Mouse (Mus musculus): ENCODE measurements at regions not wholly inside any gene's neighbourhood (a gene's known extent, or its start where the extent isn't known, plus 50 kb on each side); places are given as distances from the start of the nearest gene placed in this dataset.

DNA sequence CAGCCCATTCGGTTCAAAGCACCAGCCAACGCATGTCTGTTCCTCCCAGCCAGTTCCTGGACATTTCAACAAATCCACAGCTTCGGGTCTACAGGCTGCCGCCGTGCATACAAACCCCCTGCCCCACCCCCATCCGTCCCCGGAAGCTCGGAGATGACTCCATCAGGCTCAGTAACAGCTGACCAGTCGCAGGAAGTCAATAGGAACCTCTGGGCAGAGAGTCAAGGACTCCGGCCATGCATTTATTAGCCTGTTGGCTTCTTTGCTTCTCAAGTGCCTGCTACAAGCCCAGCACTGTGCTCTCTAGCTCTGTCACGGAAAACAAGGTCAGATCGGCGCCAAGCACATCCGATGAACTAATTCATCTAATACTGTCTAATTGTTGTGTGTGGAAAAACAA lies 80.4 kb upstream of the Tmem132d start:
- TF ChIP-seq CTCF (IDR thresholded peaks at IDR 0.05; ENCODE audit: extremely low read depth, insufficient read depth, low read length) (no peak), POLR2A (IDR thresholded peaks at IDR 0.05; ENCODE audit: extremely low read depth, insufficient read depth, low read length) (no peak)
